Mouse (Mus musculus): Measurements from ENCODE around the gene Gm37419.

The Gm37419 gene

DNA sequence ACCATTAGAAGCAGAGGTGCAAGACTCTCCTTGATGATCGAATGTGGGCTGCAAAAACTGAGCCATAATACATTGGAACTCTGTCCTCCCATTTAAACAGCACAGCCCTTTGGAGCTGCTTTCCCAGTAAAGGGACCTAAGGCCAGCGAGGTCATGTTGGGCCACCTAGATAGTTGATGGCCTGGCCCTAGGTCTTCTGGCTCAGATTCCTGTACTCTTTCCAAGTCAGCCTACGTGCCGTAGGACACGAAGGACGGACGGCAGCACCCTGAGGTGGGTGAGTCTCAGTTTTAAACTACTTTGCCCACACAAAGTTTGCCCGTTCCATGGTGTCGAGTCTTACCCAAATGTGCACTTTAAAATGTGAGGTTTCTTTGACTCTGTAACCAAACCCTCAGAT lies 8.8 kb upstream of the Gm37419 start:
- DNase-seq (ENCODE audit: low read depth, low spot score): no peak

GRCm38 (mm10) chr16:23980201-23980870 lies 7.9 kb upstream of the Gm37419 start:
- no peak for DNase-seq (ENCODE audit: low read depth, low spot score)

- DNase-seq (ENCODE audit: low read depth, low spot score): no peak
Measured at GRCm38 (mm10) chr16:23980991-23981720, 7.1 kb upstream of the Gm37419 start.

DNA sequence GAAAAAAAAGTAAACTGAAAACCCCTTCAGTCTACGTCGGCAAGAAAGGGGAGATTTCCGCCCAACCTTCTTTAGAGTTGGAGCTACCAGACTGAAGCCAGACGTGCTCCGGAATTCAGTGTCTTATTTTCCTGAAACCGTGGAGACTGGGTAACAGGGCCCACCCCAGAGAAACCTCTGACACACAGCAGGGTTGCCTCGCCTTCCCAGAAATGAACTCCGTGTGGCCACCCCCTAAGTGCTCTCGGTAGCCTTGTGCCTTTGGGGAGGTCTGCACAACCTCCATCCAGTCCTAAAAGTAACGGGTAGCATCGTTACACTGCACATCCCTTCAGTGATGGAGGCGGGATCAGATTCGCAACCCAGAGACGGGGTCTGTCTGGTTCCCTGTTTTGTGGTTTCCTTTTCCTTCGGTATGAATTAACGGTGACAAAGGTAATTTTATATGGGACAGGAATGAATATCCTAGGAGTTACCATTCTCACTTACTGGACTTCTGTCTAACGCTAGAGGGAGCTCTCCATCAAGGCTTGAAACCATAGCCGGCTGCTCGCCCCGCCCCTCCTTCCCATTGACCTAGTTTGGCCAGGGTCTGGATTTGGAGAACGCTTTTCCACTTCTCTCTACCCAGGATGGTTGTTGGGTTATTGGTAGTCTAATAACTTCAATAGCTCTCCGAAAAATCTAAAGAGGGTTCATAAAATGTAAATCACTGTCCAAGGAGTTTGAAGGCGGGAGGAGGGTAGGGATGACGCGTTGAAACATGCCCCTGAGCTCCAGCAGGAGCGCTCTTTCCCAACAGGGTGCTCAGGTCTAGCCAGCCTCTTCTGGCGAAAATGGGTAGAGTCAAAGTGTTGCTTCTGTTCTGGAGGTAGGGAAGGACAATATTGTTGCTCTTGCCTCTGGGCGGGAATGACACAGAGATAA lies 6.1 kb upstream of the Gm37419 start:
- DNase-seq (ENCODE audit: low read depth, low spot score): peak; percentile 80

DNA sequence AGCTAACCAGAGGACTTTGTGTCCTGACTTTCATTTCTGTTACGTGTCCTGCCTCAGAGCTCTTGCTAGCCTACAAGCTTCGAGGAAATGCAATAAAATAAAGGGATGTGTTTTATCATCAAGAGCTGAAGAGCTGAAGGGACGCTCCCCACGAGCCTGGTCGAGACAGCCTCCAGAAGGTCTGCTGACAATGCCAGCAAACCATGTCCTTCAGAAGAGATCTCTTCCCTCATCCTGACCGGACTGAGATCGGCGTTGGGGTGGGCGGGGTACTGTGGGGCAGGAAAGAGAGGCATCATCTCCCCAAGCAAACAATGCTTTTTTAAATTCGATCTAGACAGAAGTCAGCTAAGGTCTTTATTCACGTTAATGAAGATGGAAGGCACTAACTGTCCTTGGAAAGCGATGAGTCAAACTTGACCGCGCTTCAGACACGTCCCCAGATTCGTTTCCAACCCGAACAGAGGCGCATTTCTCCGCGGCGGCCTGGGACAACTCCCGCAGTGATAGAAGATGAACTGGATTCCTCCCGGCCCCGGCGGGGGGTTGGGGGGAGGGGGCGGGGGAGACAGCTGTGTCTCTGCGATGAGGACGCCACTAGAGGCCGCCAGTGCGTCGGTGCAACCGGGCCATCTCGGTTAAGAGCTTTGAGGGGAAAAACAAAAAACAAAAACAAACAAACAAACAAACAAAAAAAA lies 5.2 kb upstream of the Gm37419 start:
- DNase-seq (ENCODE audit: low read depth, low spot score): peak; percentile 54

DNA sequence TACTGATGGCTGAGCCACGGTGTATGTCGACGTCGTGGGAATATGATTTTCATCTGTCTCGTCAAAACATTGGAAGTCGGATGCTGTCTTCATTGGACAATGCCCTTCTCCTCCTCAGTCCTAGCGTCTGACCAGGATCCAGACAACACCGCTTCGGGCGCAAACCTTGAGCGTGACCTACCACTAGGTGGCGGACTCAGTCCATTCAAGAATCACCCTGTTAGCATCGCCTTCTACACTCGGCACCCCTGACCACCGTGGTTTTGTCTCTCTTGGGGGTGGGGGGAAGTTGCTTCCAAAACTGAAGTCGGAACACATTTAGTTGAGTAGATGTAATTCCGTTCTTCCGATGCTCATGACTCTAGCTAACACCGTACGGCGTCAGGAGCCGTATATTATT lies 4.1 kb upstream of the Gm37419 start:
- DNase-seq (ENCODE audit: low read depth, low spot score): peak; percentile 75

GRCm38 (mm10) chr16:23984760-23985466 lies 3.4 kb upstream of the Gm37419 start:
- no peak for DNase-seq (ENCODE audit: low read depth, low spot score)

- no peak for DNase-seq (ENCODE audit: low read depth, low spot score)
Measured at GRCm38 (mm10) chr16:23985467-23985861, 2.8 kb upstream of the Gm37419 start.

GRCm38 (mm10) chr16:23986176-23986575 lies 2.1 kb upstream of the Gm37419 start:
- DNase-seq (ENCODE audit: low read depth, low spot score): no peak

- DNase-seq (ENCODE audit: low read depth, low spot score): no peak
Measured at GRCm38 (mm10) chr16:23986871-23987270, 1.4 kb upstream of the Gm37419 start.

- DNase-seq (ENCODE audit: low read depth, low spot score): no peak
Measured at GRCm38 (mm10) chr16:23987341-23988156, 733 bp upstream of the Gm37419 start.

DNA sequence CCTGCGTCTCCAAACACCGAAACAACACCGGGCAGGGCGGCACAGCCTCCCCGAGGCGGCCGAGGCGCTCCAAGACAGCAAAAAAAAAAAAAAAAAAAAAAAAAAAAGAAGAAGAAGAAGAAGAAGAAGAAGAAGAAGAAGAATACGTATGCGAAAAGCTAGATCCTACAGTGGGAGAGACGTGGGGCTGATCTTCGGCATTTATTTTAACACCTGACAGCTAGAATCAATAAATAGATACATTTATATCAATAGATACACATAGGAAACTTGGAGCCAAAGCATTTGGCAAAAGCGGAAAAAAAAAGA lies 171 bp upstream of the Gm37419 start:
- DNase-seq (ENCODE audit: low read depth, low spot score): no peak

DNA sequence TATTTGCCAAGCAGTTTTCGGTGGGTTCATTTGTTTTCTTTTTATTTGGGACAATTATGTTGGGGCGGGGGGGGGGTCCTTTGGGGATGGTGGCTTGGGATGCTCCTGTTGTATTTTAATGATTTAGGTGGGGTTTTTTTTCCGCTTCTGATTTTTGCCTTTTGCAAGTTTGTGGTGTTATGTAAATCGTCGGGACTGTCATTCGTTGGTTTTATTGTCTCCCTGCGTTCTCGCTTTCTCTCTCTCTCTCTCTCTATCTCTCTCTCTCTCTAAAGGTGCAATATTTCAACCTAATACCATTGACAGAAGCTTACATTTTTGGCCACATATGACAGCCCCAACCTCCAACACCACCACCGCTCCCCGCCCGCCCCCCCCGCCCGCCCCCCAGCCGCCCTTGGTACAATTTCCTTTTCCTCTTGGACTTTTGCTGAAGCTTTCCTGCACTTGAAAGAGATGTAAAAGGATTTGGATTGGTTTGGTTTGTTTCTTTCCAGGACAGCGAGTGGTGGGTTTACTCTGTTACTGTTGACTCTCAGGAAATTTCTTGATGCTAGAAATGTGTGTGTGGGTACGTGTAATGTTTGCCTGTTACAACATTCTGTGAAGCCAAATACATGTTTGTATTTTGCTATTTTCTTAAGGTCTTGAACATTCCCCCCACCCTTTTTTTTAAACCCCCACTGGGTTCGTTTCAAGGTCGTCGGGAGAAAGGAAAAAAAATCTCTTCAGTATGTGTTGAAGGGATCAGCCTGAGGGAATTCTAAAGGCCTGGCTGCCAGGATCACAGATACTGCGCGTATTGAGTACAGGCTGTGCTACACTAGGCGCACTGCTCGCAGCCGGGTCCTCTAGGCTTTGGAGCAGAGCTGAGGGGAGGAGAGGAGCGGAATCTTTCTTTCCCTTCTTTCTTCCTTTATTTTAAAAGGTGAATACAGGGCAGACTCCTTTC lies 1.2 kb downstream of the Gm37419 start:
- DNase-seq (ENCODE audit: low read depth, low spot score): no peak

- no peak for DNase-seq (ENCODE audit: low read depth, low spot score)
Measured at GRCm38 (mm10) chr16:23990161-23990970, 2.1 kb downstream of the Gm37419 start.

DNA sequence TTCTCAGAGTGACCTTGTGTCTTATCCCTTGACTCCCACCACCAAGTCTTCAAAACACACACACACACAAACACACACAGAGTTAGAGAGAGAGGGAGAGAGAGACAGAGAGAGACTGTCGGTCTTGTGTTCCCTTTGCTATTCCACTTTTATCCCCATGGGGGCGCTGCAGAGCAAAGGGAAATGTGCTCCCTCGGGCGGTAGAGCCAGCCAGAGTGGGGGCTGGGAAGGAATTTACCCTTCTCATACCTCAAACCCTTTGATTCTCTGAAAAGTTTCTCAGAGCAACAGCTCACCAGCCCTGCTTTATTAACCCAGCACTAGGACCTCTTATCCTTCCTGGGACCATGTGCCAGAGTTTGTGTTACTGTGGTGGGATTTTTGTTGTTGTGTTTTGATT lies 2.9 kb downstream of the Gm37419 start:
- DNase-seq (ENCODE audit: low read depth, low spot score): peak; percentile 64

DNA sequence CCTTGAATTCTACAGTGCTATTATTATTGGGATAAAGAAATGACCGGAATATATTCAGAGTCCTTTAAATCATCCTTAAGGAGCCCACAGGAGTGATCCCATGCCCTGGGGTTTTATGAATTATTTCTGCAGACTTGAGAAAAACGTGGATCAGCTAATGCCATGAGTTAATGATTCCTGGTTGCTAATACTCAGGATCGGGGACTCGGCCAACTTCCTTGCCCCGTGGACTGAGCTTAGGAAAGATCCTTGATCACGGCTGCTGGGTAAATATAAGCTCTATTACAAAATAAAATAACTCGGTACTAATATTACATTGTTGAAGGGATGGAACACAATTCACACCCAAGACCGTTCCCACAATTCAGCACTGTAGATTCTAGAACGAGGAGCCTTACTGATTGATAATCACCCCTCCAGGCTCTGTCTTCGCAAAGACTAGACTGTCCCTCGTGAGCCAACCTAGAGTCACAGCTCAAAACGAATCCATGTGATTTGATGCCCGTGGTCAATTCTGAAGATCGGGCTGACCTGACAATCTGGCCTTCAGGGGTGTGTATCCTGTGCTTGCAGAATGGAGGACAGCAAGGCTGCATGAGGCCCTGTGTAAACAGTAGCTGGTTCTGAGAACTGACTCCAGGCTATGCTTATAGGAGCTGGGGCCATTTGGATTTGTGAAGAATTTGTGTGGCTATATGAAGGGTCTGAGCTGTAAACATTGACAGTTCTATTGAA lies 3.7 kb downstream of the Gm37419 start:
- no peak for DNase-seq (ENCODE audit: low read depth, low spot score)

Measured in retina, postnatal 7 days (tissue).